Mouse (Mus musculus) kidney, adult 10 weeks (tissue): Measurements from ENCODE around the gene Zdbf2. TPM values are rescaled to one million over a fixed set of nuclear protein-coding genes. Genes with fewer than 3 reads are reported as not detected.

Experiments
- polyA plus RNA-seq: library from polyadenylated mRNA; stranded (reverse); fragments of 350-450 nt; fragmentation: Illumina TruSeq; extraction: RNeasy Lipid Tissue Mini Kit (QIAGEN cat#74804); gene quantifications from one replicate; pipeline ENCODE4 v1.2.3, GENCODE M21; 2014; ENCODE audit warnings: low read depth, low replicate concordance

The Zdbf2 gene
- polyA plus RNA-seq = 0.16 TPM

GRCm38 (mm10) chr1:63272741-63273338, at the start of gene Zdbf2:
Zdbf2 (plus strand) TSS chr1:63273265.

Other genes with a start within 250 kb of the Zdbf2 start
- 13.6 TPM for gene Ino80d, start 158.6 kb upstream of the Zdbf2 start, polyA plus RNA-seq
- 583 TPM for gene Eef1b2, start 96.4 kb upstream of the Zdbf2 start, polyA plus RNA-seq
- 496 TPM for gene Ndufs1, start 96.4 kb upstream of the Zdbf2 start, polyA plus RNA-seq
- not detected for gene Gpr1, start 58.7 kb upstream of the Zdbf2 start, polyA plus RNA-seq
- 0.28 TPM for gene Adam23, start 172.6 kb downstream of the Zdbf2 start, polyA plus RNA-seq